Mouse (Mus musculus) spleen, adult 2 months (tissue): Measurements from ENCODE around the gene Cfl1.

Experiments used
- CTCF ChIP-seq: fragments of 200-500 bp; IDR thresholded peaks from 2 replicates; pipeline ENCODE4 v1.5.1; 2011; ENCODE audit warnings: mild to moderate bottlenecking, inconsistent platforms; ENCODE audit not compliant: insufficient read depth, insufficient read length, insufficient replicate concordance; ENCODE audit errors: extremely low read depth
- POLR2A ChIP-seq: fragments of 200-500 bp; IDR thresholded peaks from 2 replicates; pipeline ENCODE4 v1.6.1; 2011; ENCODE audit warnings: low read depth, low read length, inconsistent platforms

DNA sequence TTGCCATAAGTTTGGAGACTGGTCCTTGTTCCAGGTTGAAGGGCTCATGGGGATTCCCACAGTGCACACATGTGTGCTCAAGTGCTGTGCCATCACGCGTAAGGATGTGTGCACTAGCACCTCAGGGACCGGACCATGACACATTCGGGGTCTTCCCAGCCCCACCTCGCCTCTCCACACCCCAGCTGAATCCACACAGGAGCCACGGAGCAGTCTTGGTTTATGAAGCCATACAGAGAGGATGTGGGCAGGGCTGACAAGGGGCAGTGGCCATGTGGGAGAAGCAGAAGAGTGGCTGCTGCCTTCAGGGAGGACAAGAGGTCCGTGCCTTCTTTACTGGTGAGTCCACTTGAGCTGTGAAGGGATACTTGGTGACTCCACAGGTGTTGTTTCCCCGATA, 25.2 kb upstream of the Cfl1 start:
- TF ChIP-seq CTCF (no peak), POLR2A (no peak)
